Mouse (Mus musculus) thymus, adult 2 months (tissue): ENCODE data around the gene Map7. TPM values are rescaled to one million over a fixed set of nuclear protein-coding genes. Genes with fewer than 3 reads are reported as not detected.

ENCODE experiments used
- DNase-seq: peaks from one replicate; pipeline ENCODE4 v3.0.0; 2021
- H3K27ac ChIP-seq: fragments of 200-500 bp; 2 replicates; pipeline ENCODE4 v1.5.1; 2012; ENCODE audit warnings: low read length, control low read depth; ENCODE audit not compliant: control insufficient read depth, insufficient read depth
- H3K27me3 ChIP-seq: fragments of 200-500 bp; 2 replicates; pipeline ENCODE4 v1.6.1; 2012; ENCODE audit warnings: mild to moderate bottlenecking, low read length, moderate library complexity, mixed read lengths; ENCODE audit not compliant: control insufficient read depth, insufficient read depth
- H3K36me3 ChIP-seq: fragments of 200-500 bp; 2 replicates; pipeline ENCODE4 v1.6.1; 2012; ENCODE audit warnings: mild to moderate bottlenecking, low read length, moderate library complexity; ENCODE audit not compliant: control insufficient read depth, insufficient read depth
- H3K4me1 ChIP-seq: fragments of 200-500 bp; replicated peaks from 2 replicates; pipeline ENCODE4 v1.6.1; 2012; ENCODE audit warnings: low read length; ENCODE audit not compliant: control insufficient read depth, insufficient read depth
- H3K4me3 ChIP-seq: fragments of 200-500 bp; 2 replicates; pipeline ENCODE4 v1.5.1; 2012; ENCODE audit warnings: mild to moderate bottlenecking, low read length, control low read depth, moderate library complexity; ENCODE audit not compliant: control insufficient read depth, insufficient read depth
- CTCF ChIP-seq: fragments of 200-500 bp; IDR thresholded peaks from 2 replicates; pipeline ENCODE4 v1.5.1; 2012; ENCODE audit warnings: mild to moderate bottlenecking, control low read depth, low read length, moderate library complexity, borderline replicate concordance; ENCODE audit not compliant: control insufficient read depth, poor library complexity, insufficient read depth; ENCODE audit errors: extremely low read depth
- POLR2A ChIP-seq: fragments of 200-500 bp; IDR thresholded peaks from 2 replicates; pipeline ENCODE4 v1.6.1; 2012; ENCODE audit warnings: mild to moderate bottlenecking, low read length, control low read depth, moderate library complexity; ENCODE audit not compliant: control insufficient read depth, poor library complexity, insufficient read depth; ENCODE audit errors: extremely low read depth
- WGBS: fragments of 180-500 bp; shearing (Covaris S2); methylation state at CpG from one replicate; pipeline ENCODE4 v1.1.7; 2018; 5-methylcytosine and 5-hydroxymethylcytosine counted together
- polyA plus RNA-seq: library from polyadenylated mRNA; depleted of rRNA; stranded (reverse); fragments of >200 nt; gene quantifications from 2 replicates; pipeline ENCODE4 v1.2.3, GENCODE M21; 2012

The Map7 gene
- polyA plus RNA-seq, 1 experiment, result 6.9 TPM

GRCm38 (mm10) chr10:20181198-20181597, 32.9 kb downstream of the Map7 start:
- no peaks in the 10 kb centered on the region for H3K27me3 ChIP-seq
- H3K4me3 ChIP-seq, result no peak overlapping the region
- DNase-seq, result no peak
- H3K36me3 ChIP-seq, result no peaks in the 10 kb centered on the region
- no peaks in the 10 kb centered on the region for H3K4me1 ChIP-seq
- WGBS, result 15% methylated on average over 10 of the region's 10 CpGs
- no peak for TF ChIP-seq POLR2A
- TF ChIP-seq CTCF, result no peak
- H3K27ac ChIP-seq, result no peak overlapping the region

DNA sequence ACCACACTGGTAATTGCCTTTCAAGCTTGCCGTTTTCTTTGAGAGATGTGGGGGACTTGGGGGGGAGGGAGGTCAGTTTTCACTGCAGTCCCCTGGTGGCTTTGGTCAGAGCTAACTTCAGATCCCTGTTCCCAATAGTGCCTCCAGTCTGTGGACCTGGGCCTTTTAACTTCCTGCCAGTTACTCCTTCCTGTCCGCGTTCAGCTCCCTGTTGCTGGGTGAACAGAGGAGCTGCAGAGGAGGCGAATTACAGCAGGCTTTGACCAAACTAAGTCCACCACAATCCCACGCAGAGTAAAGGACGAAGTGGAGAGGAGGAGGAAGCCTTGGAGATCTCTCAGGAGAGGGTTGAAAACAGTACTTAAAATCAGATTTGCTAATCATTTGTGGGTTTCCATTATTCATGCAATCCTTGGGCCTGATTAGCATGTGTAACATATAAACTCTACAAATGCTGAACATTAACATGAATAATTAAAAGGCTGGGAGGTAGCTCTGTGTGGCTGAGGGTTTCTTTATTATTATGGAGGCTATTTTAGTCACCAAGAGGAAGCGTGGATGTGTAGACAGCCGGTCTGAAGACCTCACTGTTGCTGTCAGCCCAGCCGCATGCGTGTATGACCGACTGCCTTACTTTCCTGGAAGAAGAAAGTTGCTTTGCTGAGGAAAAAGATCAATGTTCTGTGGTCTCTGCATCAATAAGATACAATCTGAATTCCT, 33.6 kb downstream of the Map7 start:
- no peak overlapping the region for H3K27ac ChIP-seq
- no peak for DNase-seq
- TF ChIP-seq POLR2A, result no peak
- no peak for TF ChIP-seq CTCF
- H3K4me1 ChIP-seq, result no peaks in the 10 kb centered on the region
- no peak overlapping the region for H3K4me3 ChIP-seq
- no peaks in the 10 kb centered on the region for H3K36me3 ChIP-seq
- WGBS, result 36% methylated on average over 11 of the region's 11 CpGs
- no peaks in the 10 kb centered on the region for H3K27me3 ChIP-seq

GRCm38 (mm10) chr10:20184326-20184725, 36.1 kb downstream of the Map7 start:
- DNase-seq, result no peak
- TF ChIP-seq CTCF (no peak), POLR2A (no peak)
- WGBS, result 80% methylated on average over 4 of the region's 4 CpGs
- Histone ChIP-seq H3K27ac (no peak overlapping the region), H3K27me3 (no peaks in the 10 kb centered on the region), H3K4me3 (no peak overlapping the region), H3K4me1 (no peaks in the 10 kb centered on the region), H3K36me3 (no peaks in the 10 kb centered on the region)

- Histone ChIP-seq H3K4me1 (no peaks in the 10 kb centered on the region), H3K36me3 (no peaks in the 10 kb centered on the region), H3K4me3 (no peak overlapping the region), H3K27ac (no peak overlapping the region), H3K27me3 (no peaks in the 10 kb centered on the region)
- TF ChIP-seq POLR2A, result no peak
- TF ChIP-seq CTCF, result no peak
- DNase-seq, result no peak
- WGBS, result 98% methylated on average over 4 of the region's 4 CpGs
Measured at GRCm38 (mm10) chr10:20185264-20185663, 37.0 kb downstream of the Map7 start.

- Histone ChIP-seq H3K4me1 (no peaks in the 10 kb centered on the region), H3K27me3 (no peaks in the 10 kb centered on the region), H3K36me3 (no peaks in the 10 kb centered on the region), H3K4me3 (no peak overlapping the region), H3K27ac (no peak overlapping the region)
- no peak for DNase-seq
- TF ChIP-seq POLR2A (no peak), CTCF (no peak)
- 99% methylated on average over 2 of the region's 2 CpGs for WGBS
Measured at GRCm38 (mm10) chr10:20185806-20186205, 37.5 kb downstream of the Map7 start.

DNA sequence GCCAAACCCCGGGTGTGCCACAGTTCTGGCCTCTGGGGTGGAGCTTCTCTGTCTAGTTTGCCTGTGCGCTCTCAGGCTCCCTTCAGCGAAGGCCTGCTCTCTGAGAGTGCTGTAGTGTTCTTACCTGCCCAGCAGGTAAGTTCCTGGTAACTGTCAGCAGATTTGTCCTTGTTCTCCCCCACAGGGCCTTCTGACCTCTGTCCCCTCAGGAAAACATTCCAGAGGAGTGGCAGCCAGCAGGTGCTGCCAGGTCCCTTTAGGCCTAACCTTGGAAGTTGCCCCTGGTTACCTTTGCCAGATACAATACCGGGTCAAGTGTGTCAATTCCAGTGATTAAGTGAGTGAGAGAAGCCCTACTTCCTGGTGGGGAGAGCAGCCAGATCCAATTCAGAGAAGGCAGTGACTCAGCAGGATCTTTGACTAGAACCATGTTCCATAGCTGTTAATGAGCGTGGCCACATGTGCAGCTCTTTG, 38.6 kb downstream of the Map7 start:
- no peak overlapping the region for H3K27ac ChIP-seq
- no peak for DNase-seq

More for the DNA sequence above, 38.6 kb downstream of the Map7 start:
- 76% methylated on average over 5 of the region's 5 CpGs for WGBS
- TF ChIP-seq CTCF, result no peak
- no peak for TF ChIP-seq POLR2A
- Histone ChIP-seq H3K36me3 (no peaks in the 10 kb centered on the region), H3K4me3 (no peak overlapping the region), H3K27me3 (no peaks in the 10 kb centered on the region), H3K4me1 (no peaks in the 10 kb centered on the region)
